Mouse (Mus musculus): Measurements from ENCODE around the gene Krtap15. TPM values are rescaled to one million over a fixed set of nuclear protein-coding genes. Genes with fewer than 3 reads are reported as not detected.

Gene Krtap15
- total RNA-seq (2017) = not detected in 3 replicates

DNA sequence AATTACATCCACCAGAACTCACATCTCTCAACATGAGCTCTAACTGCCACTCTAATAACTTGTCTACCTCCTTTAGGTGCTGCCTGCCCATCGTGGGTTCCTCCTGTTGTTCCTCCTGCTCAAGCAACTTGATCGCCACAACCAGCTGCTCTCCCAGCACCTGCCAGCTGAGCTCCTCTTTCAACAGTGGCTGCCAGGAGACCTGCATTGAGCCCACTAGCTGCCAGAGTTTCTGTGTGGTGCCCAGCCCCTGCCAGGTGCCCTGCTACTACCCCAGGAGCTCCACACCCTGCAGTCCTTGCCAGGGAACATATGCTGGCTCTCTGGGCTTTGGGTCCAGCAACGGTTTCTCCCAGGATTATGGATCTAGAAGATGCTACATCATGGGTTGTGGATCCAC, at the start of gene Krtap15:
Krtap15 (plus strand) TSS at position 150 of the 400 bp plus-strand sequence.
- ATAC-seq (replicated peaks; ENCODE audit: insufficient number of reproducible peaks, low FRiP score, low TSS enrichment, poor library complexity, severe bottlenecking) = no peak

DNA sequence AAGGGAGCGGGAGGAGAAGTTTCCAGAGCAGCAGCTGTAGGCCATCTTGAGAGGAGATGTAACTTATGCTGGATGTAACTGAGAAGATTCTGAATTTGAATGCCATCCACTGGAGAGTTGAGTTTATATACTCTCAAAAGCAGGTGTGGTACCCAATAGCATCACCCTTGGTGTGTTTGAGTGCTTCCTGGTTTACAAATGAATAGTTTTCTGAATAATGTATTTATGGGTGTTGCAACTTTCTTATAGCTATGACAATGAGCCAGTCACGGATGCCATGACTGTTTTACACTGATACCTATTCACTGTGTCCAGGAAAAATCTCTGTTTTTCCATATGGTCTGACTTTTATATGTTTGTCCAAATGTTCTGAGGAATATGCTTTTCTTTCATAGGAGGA, 45.9 kb upstream of the Krtap15 start, which contains the start of gene 2310057N15Rik:
2310057N15Rik (minus strand) TSS at position 101 of the 400 bp plus-strand sequence.
- no peak for ATAC-seq (replicated peaks; ENCODE audit: insufficient number of reproducible peaks, low FRiP score, low TSS enrichment, poor library complexity, severe bottlenecking)

DNA sequence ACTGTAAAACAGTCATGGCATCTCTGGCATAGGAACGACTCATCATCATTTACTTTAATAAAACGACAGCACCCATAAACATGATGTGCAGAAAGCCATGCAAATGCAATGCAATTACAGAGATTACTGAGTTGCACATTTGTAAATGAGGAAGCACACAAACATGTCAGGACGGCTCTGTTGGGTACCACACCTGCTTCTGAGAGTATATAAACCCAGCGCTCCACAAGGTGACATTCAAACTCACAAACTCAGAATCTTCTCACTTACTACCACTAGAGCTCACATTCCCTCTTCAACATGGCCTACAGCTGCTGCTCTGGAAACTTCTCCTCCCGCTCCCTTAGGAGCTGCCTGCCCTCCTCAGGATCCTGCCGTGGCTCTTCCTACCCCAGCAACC, 42.4 kb upstream of the Krtap15 start, which contains the start of gene Gm5965:
Gm5965 (plus strand) TSS at position 301 of the 400 bp plus-strand sequence.
- ATAC-seq (replicated peaks; ENCODE audit: insufficient number of reproducible peaks, low FRiP score, low TSS enrichment, poor library complexity, severe bottlenecking) = no peak

DNA sequence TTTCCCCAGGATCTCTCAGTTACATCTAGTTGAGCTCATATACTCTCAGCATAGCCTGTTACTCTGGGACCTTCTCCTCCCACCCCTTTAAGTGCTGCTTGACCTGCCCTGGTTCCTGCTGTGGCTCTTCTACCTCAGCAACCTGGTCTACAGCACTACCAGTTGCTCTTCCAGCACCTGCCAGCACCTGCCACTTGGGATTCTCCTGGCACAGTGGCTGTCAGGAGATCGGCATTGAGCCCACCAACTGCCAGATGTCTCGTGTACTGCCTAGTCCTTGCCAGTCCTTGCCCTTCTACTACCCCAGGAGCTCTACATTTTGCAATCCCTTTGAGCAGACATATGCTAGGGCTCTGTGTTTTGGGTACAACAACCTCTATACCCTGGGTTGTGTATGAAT, 33.2 kb upstream of the Krtap15 start:
- peak; percentile 31; the same call in 1 of the 2 replicates for ATAC-seq (replicated peaks; ENCODE audit: insufficient number of reproducible peaks, low FRiP score, low TSS enrichment, poor library complexity, severe bottlenecking)

DNA sequence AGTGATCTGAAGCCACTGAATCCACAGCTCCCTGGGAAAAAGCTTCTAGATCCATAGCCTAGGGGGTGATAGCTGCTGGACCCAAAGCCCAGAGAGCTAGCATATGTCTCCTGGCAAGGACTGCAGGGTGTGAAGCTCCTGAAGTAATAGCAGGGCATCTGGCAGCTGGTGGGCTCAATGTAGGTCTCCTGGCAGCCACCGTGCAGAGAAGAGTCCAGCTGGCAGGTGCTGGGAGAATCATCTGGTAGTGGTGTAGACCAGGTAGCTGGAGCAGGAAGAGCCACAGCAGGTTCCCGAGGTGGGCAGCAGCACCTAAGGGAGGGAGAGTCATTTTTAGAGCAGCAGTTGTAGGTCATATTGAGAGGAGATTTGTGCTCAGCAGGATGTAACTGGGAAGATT, 8.2 kb upstream of the Krtap15 start, which contains the start of gene Gm20741:
Gm20741 (minus strand) TSS at position 394 of the 400 bp plus-strand sequence.
- no peak for ATAC-seq (replicated peaks; ENCODE audit: insufficient number of reproducible peaks, low FRiP score, low TSS enrichment, poor library complexity, severe bottlenecking)

DNA sequence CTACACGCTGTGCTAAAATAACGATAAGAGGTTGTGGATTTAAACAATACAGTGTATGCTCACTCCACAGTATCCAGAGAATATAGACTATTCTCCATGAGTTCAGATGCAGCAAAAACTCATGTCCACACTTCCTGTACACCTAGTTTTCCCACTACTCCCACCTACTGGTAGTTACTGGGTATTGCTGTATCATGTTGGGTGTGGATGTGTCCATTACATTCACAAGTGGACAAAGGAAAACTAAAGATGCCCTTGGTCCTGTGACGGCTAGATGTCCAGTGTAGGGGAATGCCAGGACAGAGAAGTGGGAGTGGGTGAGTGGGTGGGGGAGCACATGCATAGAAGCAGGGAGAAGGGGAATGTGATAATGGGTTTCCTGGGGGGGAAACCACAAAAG, 3.7 kb downstream of the Krtap15 start:
- no peak for ATAC-seq (replicated peaks; ENCODE audit: insufficient number of reproducible peaks, low FRiP score, low TSS enrichment, poor library complexity, severe bottlenecking)

DNA sequence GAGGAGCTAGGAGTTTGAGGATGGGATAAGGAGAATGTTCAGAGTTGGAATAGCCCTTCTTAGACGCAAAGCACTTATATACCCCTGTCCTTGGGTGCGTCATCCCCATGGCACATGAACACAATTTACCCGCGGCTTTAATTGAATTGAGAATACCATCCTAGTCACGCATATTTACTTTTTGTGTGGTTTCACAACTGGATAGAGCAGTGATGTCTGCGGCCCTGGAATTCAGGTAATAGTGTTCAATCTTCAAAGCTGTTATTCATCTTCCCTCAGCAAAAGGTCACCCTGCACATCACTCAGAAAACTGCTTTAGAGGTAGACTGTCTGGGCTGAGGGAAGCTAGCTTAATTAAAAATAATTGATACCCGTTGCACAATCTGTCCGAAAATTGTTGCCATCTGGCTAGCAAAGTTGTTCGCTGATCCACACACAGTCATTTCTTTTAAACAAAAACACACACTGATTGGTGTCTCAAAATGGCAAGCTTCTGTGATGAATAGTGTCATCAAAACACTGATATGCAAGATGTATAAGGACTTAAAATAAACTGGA, 6.2 kb downstream of the Krtap15 start, which contains the start of gene Krtap14:
Krtap14 (minus strand) TSS at position 51 of the 558 bp plus-strand sequence.
- ATAC-seq (replicated peaks; ENCODE audit: insufficient number of reproducible peaks, low FRiP score, low TSS enrichment, poor library complexity, severe bottlenecking) = no peak

DNA sequence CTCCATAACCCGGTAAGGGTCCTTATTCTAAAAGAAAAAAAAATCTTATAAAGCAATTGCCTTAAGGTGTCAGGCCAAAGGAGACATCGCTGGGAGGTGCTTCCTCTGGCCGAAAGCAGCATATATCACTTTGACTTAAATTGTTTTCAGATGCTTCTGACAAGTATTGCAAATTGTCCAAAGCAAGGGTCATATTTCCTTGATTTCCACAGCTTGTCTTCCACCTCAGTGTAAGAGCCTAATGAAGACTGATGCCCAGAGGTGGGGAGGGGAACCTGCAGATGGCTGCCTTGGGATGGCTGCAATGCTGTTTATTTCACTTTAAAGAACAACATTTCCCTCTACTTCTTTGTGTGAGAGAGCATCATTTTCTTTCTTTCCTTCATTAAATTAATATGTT, 7.0 kb downstream of the Krtap15 start:
- no peak for ATAC-seq (replicated peaks; ENCODE audit: insufficient number of reproducible peaks, low FRiP score, low TSS enrichment, poor library complexity, severe bottlenecking)

DNA sequence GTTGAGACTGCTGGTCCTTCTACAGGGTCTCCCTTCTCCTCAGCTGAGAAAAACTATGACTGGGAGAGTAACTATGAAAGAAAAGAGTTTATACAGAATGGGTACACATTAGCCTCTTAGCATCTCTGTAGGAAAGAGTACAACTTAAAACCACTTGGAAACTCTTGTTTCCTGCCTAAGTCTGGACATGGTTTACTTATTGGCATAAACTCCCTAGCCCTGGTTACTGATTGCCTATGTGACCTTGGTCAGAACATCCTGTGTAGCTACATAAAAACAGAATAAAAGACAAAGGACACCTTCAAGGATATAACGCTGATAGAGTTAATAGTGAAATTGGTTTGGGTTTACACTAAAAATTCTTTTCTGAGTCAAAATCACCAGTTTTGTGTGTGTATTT, 27.3 kb downstream of the Krtap15 start:
- no peak for ATAC-seq (replicated peaks; ENCODE audit: insufficient number of reproducible peaks, low FRiP score, low TSS enrichment, poor library complexity, severe bottlenecking)

DNA sequence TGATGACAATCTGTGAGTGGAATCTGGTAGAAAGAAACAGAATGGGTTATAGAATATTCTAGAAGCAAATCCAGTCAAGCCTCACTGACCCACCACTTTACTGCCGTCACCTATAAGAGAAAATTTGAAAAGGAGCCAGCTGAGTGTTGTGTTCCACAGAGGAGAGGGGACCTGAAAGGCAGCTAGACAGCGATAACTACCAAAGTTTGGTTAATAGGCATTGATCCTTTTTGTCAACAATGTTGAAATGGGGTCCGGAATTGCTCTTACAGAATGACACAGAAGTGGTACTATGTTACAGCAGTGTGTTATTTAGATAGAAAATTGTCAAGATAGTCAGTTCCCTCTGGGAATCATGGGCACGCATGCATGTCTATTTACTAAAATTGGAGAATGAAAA, 28.5 kb downstream of the Krtap15 start:
- ATAC-seq (replicated peaks; ENCODE audit: insufficient number of reproducible peaks, low FRiP score, low TSS enrichment, poor library complexity, severe bottlenecking) = no peak

DNA sequence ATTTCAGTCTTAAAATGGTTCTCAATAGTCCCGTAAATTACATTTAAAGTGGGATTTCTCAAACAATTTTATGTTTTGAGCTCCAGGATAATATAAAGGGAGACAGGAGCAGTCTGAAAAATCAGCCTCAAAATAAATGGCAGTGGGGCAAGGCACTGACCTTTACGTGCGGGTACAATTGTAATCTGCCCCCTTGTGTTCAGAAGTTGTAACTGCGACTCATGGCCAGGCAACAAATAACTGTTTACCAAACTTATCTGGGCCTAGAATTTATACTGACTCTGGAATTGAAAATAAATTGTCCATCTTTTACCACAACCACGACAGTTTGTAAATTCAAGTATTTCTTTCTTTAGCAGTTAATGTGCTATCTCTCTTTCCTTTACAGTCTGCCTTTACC, 31.4 kb downstream of the Krtap15 start:
- ATAC-seq (replicated peaks; ENCODE audit: insufficient number of reproducible peaks, low FRiP score, low TSS enrichment, poor library complexity, severe bottlenecking) = no peak

DNA sequence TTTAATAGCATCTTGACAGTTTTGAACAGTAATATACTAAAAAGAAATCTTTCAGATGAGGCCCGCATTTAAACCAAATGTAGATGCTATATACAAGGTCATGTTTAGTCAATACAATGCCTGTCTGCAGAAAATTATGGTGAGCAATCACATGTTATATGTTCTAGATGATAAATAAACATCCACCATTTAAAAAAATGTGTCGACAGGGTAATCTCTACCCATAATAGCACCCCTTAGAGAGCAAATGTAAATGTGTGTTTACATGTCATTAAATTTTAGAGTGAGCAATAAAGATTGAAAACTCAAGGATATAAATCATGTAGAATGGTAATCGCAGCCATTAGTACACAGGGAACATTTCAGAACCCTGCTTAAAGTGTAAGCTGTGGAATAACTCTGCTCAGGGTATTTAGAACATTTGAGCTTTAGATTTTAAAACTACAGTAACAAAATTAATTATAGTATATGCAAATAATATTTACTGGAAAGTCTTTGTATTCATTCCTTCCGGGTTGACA, 44.9 kb downstream of the Krtap15 start:
- ATAC-seq (replicated peaks; ENCODE audit: insufficient number of reproducible peaks, low FRiP score, low TSS enrichment, poor library complexity, severe bottlenecking) = no peak

DNA sequence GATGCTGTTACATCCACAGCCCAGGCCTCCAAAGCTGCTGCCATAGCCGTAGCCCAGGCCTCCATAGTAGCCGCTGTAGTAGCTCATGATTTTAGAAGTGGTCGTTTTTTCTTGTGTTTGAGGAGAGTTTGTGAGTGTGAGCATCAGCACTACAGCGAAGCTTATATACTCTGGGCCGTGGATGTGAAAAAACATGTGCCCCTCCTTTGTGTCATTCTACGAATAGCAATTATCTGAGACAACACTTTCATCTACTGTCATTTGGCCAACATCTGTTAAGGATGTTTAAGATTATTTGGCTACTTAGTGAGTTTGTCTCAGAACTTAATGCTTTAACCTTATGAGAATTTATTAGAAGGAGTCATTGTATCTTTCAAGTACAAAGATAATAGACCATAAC, 49.3 kb downstream of the Krtap15 start, which contains the start of gene Krtap19-1:
Krtap19-1 (minus strand) TSS at position 101 of the 400 bp plus-strand sequence.
- no peak for ATAC-seq (replicated peaks; ENCODE audit: insufficient number of reproducible peaks, low FRiP score, low TSS enrichment, poor library complexity, severe bottlenecking)

DNA sequence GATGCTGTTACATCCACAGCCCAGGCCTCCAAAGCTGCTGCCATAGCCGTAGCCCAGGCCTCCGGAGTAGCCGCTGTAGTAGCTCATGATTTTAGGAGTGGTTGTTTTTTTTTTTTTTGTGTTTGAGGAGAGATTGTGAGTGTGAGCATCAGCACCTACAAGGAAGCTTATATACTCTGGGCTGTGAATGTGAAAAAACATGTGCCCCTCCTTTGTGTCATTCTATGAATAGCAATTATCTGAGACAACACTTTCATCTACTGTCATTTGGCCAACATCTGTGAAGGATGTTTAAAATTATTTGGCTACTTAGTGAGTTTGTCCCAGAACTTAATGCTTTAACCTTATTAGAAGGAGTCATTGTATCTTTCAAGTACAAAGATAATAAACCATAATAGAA, 54.2 kb downstream of the Krtap15 start, which contains the start of gene Krtap19-2:
Krtap19-2 (minus strand) TSS at position 101 of the 400 bp plus-strand sequence.
- no peak for ATAC-seq (replicated peaks; ENCODE audit: insufficient number of reproducible peaks, low FRiP score, low TSS enrichment, poor library complexity, severe bottlenecking)

DNA sequence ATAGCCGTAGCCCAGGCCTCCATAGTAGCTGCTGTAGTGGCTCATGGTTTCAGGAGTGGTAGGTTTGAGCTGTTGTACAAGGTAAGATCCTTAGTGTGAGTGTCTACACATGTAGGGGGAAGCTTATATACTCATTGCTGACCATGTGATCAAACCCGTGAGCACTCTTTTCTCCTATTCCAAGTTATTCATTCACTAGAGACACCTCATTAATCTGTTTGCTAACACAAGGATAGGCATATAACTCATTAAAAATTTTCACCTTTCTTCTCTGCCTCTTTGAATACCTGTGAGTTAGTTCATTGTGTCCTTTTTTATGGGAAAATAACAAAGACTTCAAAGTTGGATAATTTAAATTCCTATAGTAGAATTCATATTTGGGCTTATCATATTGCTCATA, 57.9 kb downstream of the Krtap15 start, which contains the start of gene Krtap19-3:
Krtap19-3 (minus strand) TSS at position 101 of the 400 bp plus-strand sequence.
- no peak for ATAC-seq (replicated peaks; ENCODE audit: insufficient number of reproducible peaks, low FRiP score, low TSS enrichment, poor library complexity, severe bottlenecking)

Other genes with a start within 250 kb of the Krtap15 start
- not detected in 3 replicates for gene Krtap24-1, start 207.9 kb upstream of the Krtap15 start, total RNA-seq (2017)
- not detected in 3 replicates for gene 2310079G19Rik, start 192.5 kb upstream of the Krtap15 start, total RNA-seq (2017)
- not detected in 3 replicates for gene Krtap26-1, start 172.4 kb upstream of the Krtap15 start, total RNA-seq (2017)
- not detected in 3 replicates for gene Krtap27-1, start 148.5 kb upstream of the Krtap15 start, total RNA-seq (2017)
- not detected in 3 replicates for gene 2310061N02Rik, start 112.3 kb upstream of the Krtap15 start, total RNA-seq (2017)
- not detected in 3 replicates for gene Krtap13-1, start 91.4 kb upstream of the Krtap15 start, total RNA-seq (2017)
- gene Krtap13, start 68.6 kb upstream of the Krtap15 start, total RNA-seq (2017) = not detected in 3 replicates
- not detected in 3 replicates for gene 2310034C09Rik, start 61.4 kb upstream of the Krtap15 start, total RNA-seq (2017)
- not detected in 3 replicates for gene 2310057N15Rik, start 46.0 kb upstream of the Krtap15 start, total RNA-seq (2017)
- gene Gm5965, start 42.3 kb upstream of the Krtap15 start, total RNA-seq (2017) = not detected in 3 replicates
- not detected in 3 replicates for gene Gm20741, start 8.0 kb upstream of the Krtap15 start, total RNA-seq (2017)
- gene Krtap14, start 5.9 kb downstream of the Krtap15 start, total RNA-seq (2017) = not detected in 3 replicates
- gene Krtap19-1, start 49.2 kb downstream of the Krtap15 start, total RNA-seq (2017) = not detected in 3 replicates
- not detected in 3 replicates for gene Krtap19-2, start 54.1 kb downstream of the Krtap15 start, total RNA-seq (2017)
- not detected in 3 replicates for gene Krtap19-3, start 57.8 kb downstream of the Krtap15 start, total RNA-seq (2017)
- gene Krtap19-4, start 64.9 kb downstream of the Krtap15 start, total RNA-seq (2017) = not detected in 3 replicates
- gene Krtap19-5, start 76.2 kb downstream of the Krtap15 start, total RNA-seq (2017) = not detected in 3 replicates
- not detected in 3 replicates for gene Krtap19-9b, start 112.0 kb downstream of the Krtap15 start, total RNA-seq (2017)
- gene Krtap16-3, start 142.7 kb downstream of the Krtap15 start, total RNA-seq (2017) = not detected in 3 replicates
- not detected in 3 replicates for gene Krtap22-2, start 190.5 kb downstream of the Krtap15 start, total RNA-seq (2017)
- not detected in 3 replicates for gene Gm10229, start 195.1 kb downstream of the Krtap15 start, total RNA-seq (2017)
- gene Krtap6-1, start 211.5 kb downstream of the Krtap15 start, total RNA-seq (2017) = not detected in 3 replicates
- not detected in 3 replicates for gene Gm10228, start 221.3 kb downstream of the Krtap15 start, total RNA-seq (2017)
- gene Krtap6-5, start 227.7 kb downstream of the Krtap15 start, total RNA-seq (2017) = not detected in 3 replicates
- gene 1110025L11Rik, start 243.8 kb downstream of the Krtap15 start, total RNA-seq (2017) = not detected in 3 replicates